Mouse (Mus musculus) embryonic facial prominence, embryonic 14.5 days (tissue): ENCODE measurements around the gene D630003M21Rik. TPM values are rescaled to one million over a fixed set of nuclear protein-coding genes. Genes with fewer than 3 reads are reported as not detected.
A peak's percentile ranks its signal among the peaks of the same experiment; 100 is the strongest.

Source experiments
- ATAC-seq: fragments of 200-750 bp; cut with Nextera tagmentation; 2 replicates; pipeline ENCODE4 v1.8.0; 2017; ENCODE audit warnings: low read depth, moderate number of reproducible peaks, moderate TSS enrichment
- DNase-seq: peaks from one replicate; pipeline ENCODE4 v3.0.0-alpha.2; 2015; ENCODE audit warnings: low spot score
- H3K27ac ChIP-seq: fragments of 300-500 bp; sonication (generic); replicated peaks from 2 replicates; pipeline ENCODE4 v1.5.1; 2014; ENCODE audit warnings: low read depth, mild to moderate bottlenecking, low read length, moderate library complexity
- H3K27me3 ChIP-seq: fragments of 300-500 bp; sonication (generic); replicated peaks from 2 replicates; pipeline ENCODE4 v1.6.1; 2014; ENCODE audit warnings: low read length; ENCODE audit not compliant: control insufficient read depth, insufficient read depth
- H3K36me3 ChIP-seq: fragments of 300-500 bp; sonication (generic); 2 replicates; pipeline ENCODE4 v1.6.1; 2014; ENCODE audit warnings: low read length, mixed read lengths; ENCODE audit not compliant: control insufficient read depth, insufficient read depth
- H3K4me1 ChIP-seq: fragments of 300-500 bp; sonication (generic); 2 replicates; pipeline ENCODE4 v1.6.1; 2014; ENCODE audit warnings: antibody characterized with exemption, low read length; ENCODE audit not compliant: control insufficient read depth, insufficient read depth
- H3K4me2 ChIP-seq: fragments of 300-500 bp; sonication (generic); 2 replicates; pipeline ENCODE4 v1.6.1; 2014; ENCODE audit warnings: low read depth, mild to moderate bottlenecking, low read length, moderate library complexity, mixed read lengths
- H3K4me3 ChIP-seq: fragments of 300-500 bp; sonication (generic); 2 replicates; pipeline ENCODE4 v1.5.1; 2014; ENCODE audit warnings: low read depth, mild to moderate bottlenecking, low read length
- H3K9ac ChIP-seq: fragments of 300-500 bp; sonication (generic); 2 replicates; pipeline ENCODE4 v1.6.1; 2014; ENCODE audit warnings: low read depth, mild to moderate bottlenecking, low read length, moderate library complexity, mixed read lengths
- H3K9me3 ChIP-seq: fragments of 300-500 bp; sonication (generic); 2 replicates; pipeline ENCODE4 v1.6.1; 2016; ENCODE audit warnings: low read length; ENCODE audit not compliant: control insufficient read depth
- WGBS: fragments of 180-500 bp; shearing (Covaris S2); extraction: QIAGEN DNeasy Blood & Tissue Kit; methylation state at CpG from one replicate; pipeline ENCODE4 v1.1.7; 2014; 5-methylcytosine and 5-hydroxymethylcytosine counted together
- polyA plus RNA-seq: library from polyadenylated mRNA; unstranded; fragments of >200 nt; fragmentation: Nextera tagmentation; extraction: Ambion mirVana; gene quantifications from 2 replicates; pipeline ENCODE4 v1.2.1, GENCODE M21; 2014

Gene D630003M21Rik
- polyA plus RNA-seq, 1 experiment from 2014 or later = 5.4 TPM

GRCm38 (mm10) chr2:158230617-158231016 is 1.6 kb upstream of the D630003M21Rik start:
- H3K9me3 ChIP-seq = no peaks in the 10 kb centered on the region
- no peak overlapping the region for H3K4me3 ChIP-seq
- peak overlapping the region; percentile 29; the same call in 1 of the 2 replicates for H3K27ac ChIP-seq
- H3K36me3 ChIP-seq = no peaks in the 10 kb centered on the region
- no peaks in the 10 kb centered on the region for H3K27me3 ChIP-seq
- WGBS = 36% methylated on average over 6 of the region's 6 CpGs
- H3K4me2 ChIP-seq = no peak overlapping the region
- peaks cover 12% of the 10 kb centered on the region; the same call in 1 of the 2 replicates for H3K4me1 ChIP-seq
- no peak overlapping the region for H3K9ac ChIP-seq
- ATAC-seq (no peak), DNase-seq (no peak)

GRCm38 (mm10) chr2:158229503-158229892 is 476 bp upstream of the D630003M21Rik start:
- 25% methylated on average over 7 of the region's 7 CpGs for WGBS
- Histone ChIP-seq H3K27me3 (no peaks in the 10 kb centered on the region), H3K9me3 (no peaks in the 10 kb centered on the region), H3K4me1 (peaks cover 12% of the 10 kb centered on the region; the same call in 1 of the 2 replicates), H3K4me2 (peak overlapping the region; percentile 82), H3K36me3 (no peaks in the 10 kb centered on the region), H3K4me3 (peak overlapping the region; percentile 52), H3K9ac (peak overlapping the region; percentile 60), H3K27ac (peak overlapping the region; percentile 69)
- ATAC-seq (no peak), DNase-seq (no peak)

- no peaks in the 10 kb centered on the region for H3K9me3 ChIP-seq
- H3K4me3 ChIP-seq = no peak overlapping the region
- H3K4me2 ChIP-seq = no peak overlapping the region
- peaks cover 14% of the 10 kb centered on the region for H3K4me1 ChIP-seq
- no peaks in the 10 kb centered on the region for H3K36me3 ChIP-seq
- DNase-seq (peak; percentile 42), ATAC-seq (no peak)
- H3K27ac ChIP-seq = no peak overlapping the region
- no peaks in the 10 kb centered on the region for H3K27me3 ChIP-seq
- H3K9ac ChIP-seq = no peak overlapping the region
- 68% methylated on average over 5 of the region's 5 CpGs for WGBS
These were observed 3.7 kb downstream of the D630003M21Rik start for GRCm38 (mm10) chr2:158225301-158225700.

- Histone ChIP-seq H3K9me3 (no peaks in the 10 kb centered on the region), H3K9ac (no peak overlapping the region), H3K27ac (peak overlapping the region; percentile 78), H3K4me3 (no peak overlapping the region), H3K4me2 (no peak overlapping the region), H3K4me1 (peaks cover 8% of the 10 kb centered on the region), H3K27me3 (no peaks in the 10 kb centered on the region), H3K36me3 (no peaks in the 10 kb centered on the region; the same call in 1 of the 2 replicates)
- ATAC-seq (no peak), DNase-seq (no peak)
- 50% methylated on average over 3 of the region's 3 CpGs for WGBS
These were observed 5.5 kb downstream of the D630003M21Rik start for GRCm38 (mm10) chr2:158223497-158223896.

- Histone ChIP-seq H3K27me3 (no peaks in the 10 kb centered on the region), H3K4me1 (peaks cover 8% of the 10 kb centered on the region), H3K4me3 (no peak overlapping the region), H3K36me3 (no peaks in the 10 kb centered on the region; the same call in 1 of the 2 replicates), H3K4me2 (no peak overlapping the region), H3K27ac (peak overlapping the region; percentile 78), H3K9me3 (no peaks in the 10 kb centered on the region), H3K9ac (no peak overlapping the region)
- ATAC-seq = peak; percentile 70; the same call in 1 of the 2 replicates
- DNase-seq = peak; percentile 79
- WGBS = 42% methylated on average over 4 of the region's 4 CpGs
These were observed 6.4 kb downstream of the D630003M21Rik start for GRCm38 (mm10) chr2:158222664-158223063.

- WGBS = 90% methylated on average over 9 of the region's 9 CpGs
- Histone ChIP-seq H3K4me3 (no peak overlapping the region), H3K9me3 (no peaks in the 10 kb centered on the region), H3K9ac (no peak overlapping the region), H3K36me3 (no peaks in the 10 kb centered on the region; the same call in 1 of the 2 replicates), H3K4me2 (no peak overlapping the region), H3K4me1 (peaks cover 8% of the 10 kb centered on the region), H3K27ac (no peak overlapping the region), H3K27me3 (no peaks in the 10 kb centered on the region)
- DNase-seq (no peak), ATAC-seq (no peak)
These were observed 7.5 kb downstream of the D630003M21Rik start for GRCm38 (mm10) chr2:158221446-158222084.

- DNase-seq = no peak
- no peaks in the 10 kb centered on the region for H3K27me3 ChIP-seq
- no peak overlapping the region for H3K9ac ChIP-seq
- no peaks in the 10 kb centered on the region; the same call in 1 of the 2 replicates for H3K36me3 ChIP-seq
- no peak for ATAC-seq
- no peak overlapping the region for H3K4me3 ChIP-seq
- WGBS = 85% methylated on average over 2 of the region's 2 CpGs
- peaks cover 11% of the 10 kb centered on the region for H3K4me1 ChIP-seq
- no peaks in the 10 kb centered on the region for H3K9me3 ChIP-seq
- no peak overlapping the region for H3K4me2 ChIP-seq
- no peak overlapping the region for H3K27ac ChIP-seq
These were observed 9.5 kb downstream of the D630003M21Rik start for GRCm38 (mm10) chr2:158219562-158219961.

GRCm38 (mm10) chr2:158216510-158216909 is 12.5 kb downstream of the D630003M21Rik start:
- Histone ChIP-seq H3K27ac (no peak overlapping the region), H3K27me3 (no peaks in the 10 kb centered on the region), H3K9ac (no peak overlapping the region), H3K36me3 (no peaks in the 10 kb centered on the region; the same call in 1 of the 2 replicates), H3K9me3 (no peaks in the 10 kb centered on the region), H3K4me1 (0 out of 2 replicates have a peak, but pooled peaks cover 4% of the 10 kb centered on the region), H3K4me3 (no peak overlapping the region), H3K4me2 (no peak overlapping the region)
- DNase-seq (no peak), ATAC-seq (no peak)
- 89% methylated on average over 7 of the region's 8 CpGs for WGBS
